Mouse (Mus musculus): Measurements from ENCODE around the gene Ube3c.

The Ube3c gene

GRCm38 (mm10) chr5:29674305-29674704, 105.3 kb downstream of the Ube3c start:
- ATAC-seq (ENCODE audit: low TSS enrichment), result no peak

GRCm38 (mm10) chr5:29676445-29676844, 107.4 kb downstream of the Ube3c start:
- no peak for ATAC-seq (ENCODE audit: low TSS enrichment)

GRCm38 (mm10) chr5:29685085-29685484, 116.0 kb downstream of the Ube3c start:
- ATAC-seq (ENCODE audit: low TSS enrichment), result no peak

GRCm38 (mm10) chr5:29687671-29688070, 118.6 kb downstream of the Ube3c start:
- peak; percentile 57; the same call in 1 of the 2 replicates for ATAC-seq (ENCODE audit: low TSS enrichment)

GRCm38 (mm10) chr5:29688352-29688751, 119.3 kb downstream of the Ube3c start:
- ATAC-seq (ENCODE audit: low TSS enrichment), result no peak

GRCm38 (mm10) chr5:29698493-29698892, 129.5 kb downstream of the Ube3c start:
- no peak for ATAC-seq (ENCODE audit: low TSS enrichment)

- no peak for ATAC-seq (ENCODE audit: low TSS enrichment)
Observed at GRCm38 (mm10) chr5:29699520-29700202, 130.6 kb downstream of the Ube3c start.

- ATAC-seq (ENCODE audit: low TSS enrichment), result no peak
Observed at GRCm38 (mm10) chr5:29707241-29707640, 138.2 kb downstream of the Ube3c start.

- no peak for ATAC-seq (ENCODE audit: low TSS enrichment)
Observed at GRCm38 (mm10) chr5:29708258-29708657, 139.2 kb downstream of the Ube3c start.

- ATAC-seq (ENCODE audit: low TSS enrichment), result peak; percentile 41; the same call in 1 of the 2 replicates
Observed at GRCm38 (mm10) chr5:29711631-29712030, 142.6 kb downstream of the Ube3c start.

GRCm38 (mm10) chr5:29712906-29713305, 143.9 kb downstream of the Ube3c start:
- no peak for ATAC-seq (ENCODE audit: low TSS enrichment)

GRCm38 (mm10) chr5:29721159-29721558, 152.1 kb downstream of the Ube3c start:
- no peak for ATAC-seq (ENCODE audit: low TSS enrichment)

GRCm38 (mm10) chr5:29725369-29725768, 156.3 kb downstream of the Ube3c start:
- no peak for ATAC-seq (ENCODE audit: low TSS enrichment)

Measured in frontal cortex, adult (tissue).